Mouse (Mus musculus) WW6 (cell line): Measurements from ENCODE around the gene Ifi213.
"Not testable (repeated sequence)": the region's sequence is repeated elsewhere in the genome, so short reads cannot be mapped to it uniquely, and the experiment has no call there.

ENCODE experiments used
- DNase-seq: peaks from one replicate; pipeline ENCODE4 v3.0.0-alpha.2; 2013; ENCODE audit warnings: low read depth, low spot score

The Ifi213 gene

GRCm38 (mm10) chr1:173598838-173599494 is at the start of gene Ifi213:
TSS of gene Ifi213 (minus strand) at chr1:173599274.
- DNase-seq: not testable (repeated sequence)

- no peak for DNase-seq
Measured at GRCm38 (mm10) chr1:173645393-173645792, 46.3 kb upstream of the Ifi213 start.

GRCm38 (mm10) chr1:173633969-173634645 is 35.0 kb upstream of the Ifi213 start:
- DNase-seq: no peak

- not testable (repeated sequence) for DNase-seq
Measured at GRCm38 (mm10) chr1:173630622-173631021, 31.5 kb upstream of the Ifi213 start, which contains the start of gene Ifi209. TSS of gene Ifi209 (plus strand) at chr1:173630917.

GRCm38 (mm10) chr1:173626686-173627085 is 27.6 kb upstream of the Ifi213 start:
- DNase-seq: no peak

- no peak for DNase-seq
Measured at GRCm38 (mm10) chr1:173624052-173624451, 25.0 kb upstream of the Ifi213 start.

- DNase-seq: not testable (repeated sequence)
Measured at GRCm38 (mm10) chr1:173622216-173622615, 23.1 kb upstream of the Ifi213 start.

- not testable (repeated sequence) for DNase-seq
Measured at GRCm38 (mm10) chr1:173610291-173610690, 11.2 kb upstream of the Ifi213 start.

- not testable (repeated sequence) for DNase-seq
Measured at GRCm38 (mm10) chr1:173589698-173590097, 9.4 kb downstream of the Ifi213 start.

- DNase-seq: no peak
Measured at GRCm38 (mm10) chr1:173579921-173580585, 19.0 kb downstream of the Ifi213 start.

- no peak for DNase-seq
Measured at GRCm38 (mm10) chr1:173579079-173579478, 20.0 kb downstream of the Ifi213 start.

- not testable (repeated sequence) for DNase-seq
Measured at GRCm38 (mm10) chr1:173550491-173551050, 48.5 kb downstream of the Ifi213 start.

GRCm38 (mm10) chr1:173548798-173549197 is 50.3 kb downstream of the Ifi213 start:
- DNase-seq: not testable (repeated sequence)

GRCm38 (mm10) chr1:173535791-173536190 is 63.3 kb downstream of the Ifi213 start, which contains the start of gene Ifi214:
TSS of gene Ifi214 (minus strand) at chr1:173535957.
- not testable (repeated sequence) for DNase-seq

- DNase-seq: no peak
Measured at GRCm38 (mm10) chr1:173521452-173521851, 77.6 kb downstream of the Ifi213 start.
